Mouse (Mus musculus) liver, postnatal 0 days (tissue): ENCODE measurements around the gene Tshz2. TPM values are rescaled to one million over a fixed set of nuclear protein-coding genes. Genes with fewer than 3 reads are reported as not detected.

Experiments
- ATAC-seq: fragments of 200-750 bp; cut with Nextera tagmentation; 2 replicates; pipeline ENCODE4 v1.8.0; 2017; ENCODE audit warnings: mild to moderate bottlenecking, moderate library complexity
- DNase-seq: peaks from one replicate; pipeline ENCODE4 v3.0.0-alpha.2; 2016
- H3K27ac ChIP-seq: fragments of 300-500 bp; sonication (generic); 2 replicates; pipeline ENCODE4 v1.5.1; 2014; ENCODE audit warnings: antibody characterized with exemption, moderate library complexity, mild to moderate bottlenecking, low read depth
- H3K27me3 ChIP-seq: fragments of 300-500 bp; sonication (generic); 2 replicates; pipeline ENCODE4 v1.6.1; 2014; ENCODE audit warnings: low read length, control low read depth, mixed read lengths; ENCODE audit not compliant: insufficient read depth
- H3K36me3 ChIP-seq: fragments of 300-500 bp; sonication (generic); replicated peaks from 2 replicates; pipeline ENCODE4 v1.6.1; 2014; ENCODE audit warnings: mild to moderate bottlenecking, control low read depth, low read length, moderate library complexity, mixed read lengths; ENCODE audit not compliant: insufficient read depth
- H3K4me1 ChIP-seq: fragments of 300-500 bp; sonication (generic); 2 replicates; pipeline ENCODE4 v1.6.1; 2014; ENCODE audit warnings: antibody characterized with exemption, mild to moderate bottlenecking, control low read depth; ENCODE audit not compliant: insufficient read depth
- H3K4me2 ChIP-seq: fragments of 300-500 bp; sonication (generic); 2 replicates; pipeline ENCODE4 v1.6.1; 2014; ENCODE audit warnings: low read depth, mild to moderate bottlenecking, low read length, moderate library complexity, mixed read lengths
- H3K4me3 ChIP-seq: fragments of 300-500 bp; sonication (generic); 2 replicates; pipeline ENCODE4 v1.5.1; 2014; ENCODE audit warnings: low read depth, low read length
- H3K9ac ChIP-seq: fragments of 300-500 bp; sonication (generic); replicated peaks from 2 replicates; pipeline ENCODE4 v1.6.1; 2014; ENCODE audit warnings: mild to moderate bottlenecking, moderate library complexity
- H3K9me3 ChIP-seq: fragments of 300-500 bp; sonication (generic); 2 replicates; pipeline ENCODE4 v1.6.1; 2016; ENCODE audit warnings: mild to moderate bottlenecking, control low read depth, low read length, mixed read lengths
- CTCF ChIP-seq: sonication (generic); IDR thresholded peaks from 2 replicates; pipeline ENCODE4 v1.5.1; 2016; ENCODE audit warnings: antibody characterized with exemption, low read depth
- EP300 ChIP-seq: IDR thresholded peaks from 2 replicates; pipeline ENCODE4 v1.6.1; 2016; ENCODE audit warnings: antibody characterized with exemption, low read depth, mild to moderate bottlenecking
- WGBS: fragments of 180-500 bp; shearing (Covaris S2); extraction: QIAGEN DNeasy Blood & Tissue Kit; methylation state at CpG from one replicate; pipeline ENCODE4 v1.1.7; 2014; ENCODE audit not compliant: insufficient replicate concordance; 5-methylcytosine and 5-hydroxymethylcytosine counted together
- polyA plus RNA-seq: library from polyadenylated mRNA; unstranded; fragments of >200 nt; fragmentation: Nextera tagmentation; extraction: Ambion mirVana; gene quantifications from 2 replicates; pipeline ENCODE4 v1.2.1, GENCODE M21; 2015

The Tshz2 gene
- polyA plus RNA-seq, 1 experiment from 2014 or later: 1.5 TPM

- Histone ChIP-seq H3K9ac (no peak overlapping the region), H3K27ac (no peak overlapping the region), H3K36me3 (no peaks in the 10 kb centered on the region), H3K4me1 (no peaks in the 10 kb centered on the region), H3K4me3 (no peak overlapping the region), H3K9me3 (no peaks in the 10 kb centered on the region), H3K4me2 (no peak overlapping the region), H3K27me3 (no peaks in the 10 kb centered on the region)
- DNase-seq (no peak), ATAC-seq (no peak)
- WGBS: 80% methylated on average over 13 of the region's 13 CpGs
- TF ChIP-seq CTCF (no peak), EP300 (no peak)
These were observed 404.5 kb downstream of the Tshz2 start for GRCm38 (mm10) chr2:170037346-170037745.

- Histone ChIP-seq H3K9ac (no peak overlapping the region), H3K4me1 (0 out of 2 replicates have a peak, but pooled peaks cover 2% of the 10 kb centered on the region), H3K27ac (no peak overlapping the region), H3K9me3 (no peaks in the 10 kb centered on the region), H3K4me3 (no peak overlapping the region), H3K36me3 (no peaks in the 10 kb centered on the region), H3K4me2 (no peak overlapping the region), H3K27me3 (no peaks in the 10 kb centered on the region)
- 80% methylated on average over 14 of the region's 14 CpGs for WGBS
- DNase-seq (no peak), ATAC-seq (no peak)
- no peak for TF ChIP-seq CTCF
- no peak for TF ChIP-seq EP300
These were observed 407.0 kb downstream of the Tshz2 start for GRCm38 (mm10) chr2:170039772-170040171.

- WGBS: 65% methylated on average over 9 of the region's 9 CpGs
- no peaks in the 10 kb centered on the region for H3K27me3 ChIP-seq
- H3K9ac ChIP-seq: no peak overlapping the region
- H3K4me3 ChIP-seq: no peak overlapping the region
- TF ChIP-seq EP300: no peak
- no peak for TF ChIP-seq CTCF
- H3K4me2 ChIP-seq: no peak overlapping the region
- H3K4me1 ChIP-seq: 0 out of 2 replicates have a peak, but pooled peaks cover 2% of the 10 kb centered on the region
- no peak overlapping the region for H3K27ac ChIP-seq
- no peaks in the 10 kb centered on the region for H3K9me3 ChIP-seq
- H3K36me3 ChIP-seq: no peaks in the 10 kb centered on the region
- DNase-seq (no peak), ATAC-seq (no peak)
These were observed 408.3 kb downstream of the Tshz2 start for GRCm38 (mm10) chr2:170041101-170041500.

GRCm38 (mm10) chr2:170042471-170043213, 409.8 kb downstream of the Tshz2 start:
- Histone ChIP-seq H3K9ac (no peak overlapping the region), H3K4me2 (no peak overlapping the region), H3K36me3 (no peaks in the 10 kb centered on the region), H3K27me3 (no peaks in the 10 kb centered on the region), H3K4me3 (no peak overlapping the region), H3K27ac (no peak overlapping the region), H3K4me1 (0 out of 2 replicates have a peak, but pooled peaks cover 2% of the 10 kb centered on the region), H3K9me3 (no peaks in the 10 kb centered on the region; the same call in 1 of the 2 replicates)
- TF ChIP-seq EP300: no peak
- no peak for TF ChIP-seq CTCF
- ATAC-seq: no peak
- no peak for DNase-seq
- 63% methylated on average over 12 of the region's 12 CpGs for WGBS

- Histone ChIP-seq H3K4me2 (no peak overlapping the region), H3K9me3 (no peaks in the 10 kb centered on the region; the same call in 1 of the 2 replicates), H3K4me1 (0 out of 2 replicates have a peak, but pooled peaks cover 2% of the 10 kb centered on the region), H3K9ac (no peak overlapping the region), H3K36me3 (no peaks in the 10 kb centered on the region), H3K4me3 (no peak overlapping the region), H3K27ac (no peak overlapping the region), H3K27me3 (no peaks in the 10 kb centered on the region)
- WGBS: 64% methylated on average over 8 of the region's 10 CpGs
- no peak for TF ChIP-seq CTCF
- no peak for TF ChIP-seq EP300
- DNase-seq: no peak
- ATAC-seq: no peak
These were observed 410.5 kb downstream of the Tshz2 start for GRCm38 (mm10) chr2:170043290-170043689.

- Histone ChIP-seq H3K4me3 (no peak overlapping the region), H3K9me3 (no peaks in the 10 kb centered on the region; the same call in 1 of the 2 replicates), H3K4me1 (0 out of 2 replicates have a peak, but pooled peaks cover 2% of the 10 kb centered on the region), H3K4me2 (no peak overlapping the region), H3K27me3 (no peaks in the 10 kb centered on the region), H3K9ac (no peak overlapping the region), H3K36me3 (no peaks in the 10 kb centered on the region), H3K27ac (no peak overlapping the region)
- TF ChIP-seq EP300: no peak
- peak; percentile 57 for TF ChIP-seq CTCF
- ATAC-seq (no peak), DNase-seq (no peak)
- WGBS: 79% methylated on average over 11 of the region's 11 CpGs
These were observed 413.1 kb downstream of the Tshz2 start for GRCm38 (mm10) chr2:170045896-170046295.
